Mouse (Mus musculus) B cell, adult 2 months (primary cell): ENCODE measurements around the gene Fam198a.

Experiments
- DNase-seq, 2 experiments: peaks; one replicate each; pipeline ENCODE4 v3.0.0; 2022

Gene Fam198a

DNA sequence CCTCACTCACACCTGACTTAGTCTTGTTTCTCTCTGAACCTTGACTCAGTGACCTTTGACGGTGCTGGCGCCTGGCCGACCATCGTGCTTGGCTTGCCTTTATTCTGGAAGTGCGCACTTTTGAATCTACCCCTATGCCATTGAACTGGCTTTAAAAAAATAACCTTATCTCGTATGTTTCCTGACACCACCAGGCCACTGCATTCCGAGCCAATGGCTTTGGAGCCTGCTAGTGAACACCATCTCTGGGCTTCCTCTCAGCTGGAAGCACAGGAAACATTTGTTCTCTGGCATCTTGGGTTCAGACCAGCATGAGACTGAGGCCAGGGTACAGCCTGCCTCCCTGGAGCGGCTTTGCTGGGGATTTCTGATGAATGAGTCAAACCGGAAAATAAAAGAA, 72.0 kb downstream of the Fam198a start:
- no peak for DNase-seq

DNA sequence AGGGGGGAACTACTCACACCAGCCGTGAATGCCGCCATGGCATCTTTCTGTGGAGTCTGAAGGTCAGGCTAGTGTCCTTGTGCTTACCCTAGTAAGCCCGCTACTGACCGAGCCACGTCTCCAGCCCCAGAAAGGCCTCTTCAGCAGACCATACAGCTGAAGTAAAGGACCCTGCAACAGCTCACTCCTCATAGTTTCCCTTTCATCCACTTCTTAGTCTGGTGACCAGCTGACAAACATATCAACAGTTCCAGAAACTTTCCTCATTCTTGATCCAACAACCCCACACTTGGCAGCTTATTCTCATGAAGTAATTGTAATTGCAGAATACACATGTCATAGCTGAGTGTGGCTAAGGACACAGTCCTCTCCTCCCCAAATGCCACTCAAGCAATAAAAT, 73.1 kb downstream of the Fam198a start:
- no peak for DNase-seq

DNA sequence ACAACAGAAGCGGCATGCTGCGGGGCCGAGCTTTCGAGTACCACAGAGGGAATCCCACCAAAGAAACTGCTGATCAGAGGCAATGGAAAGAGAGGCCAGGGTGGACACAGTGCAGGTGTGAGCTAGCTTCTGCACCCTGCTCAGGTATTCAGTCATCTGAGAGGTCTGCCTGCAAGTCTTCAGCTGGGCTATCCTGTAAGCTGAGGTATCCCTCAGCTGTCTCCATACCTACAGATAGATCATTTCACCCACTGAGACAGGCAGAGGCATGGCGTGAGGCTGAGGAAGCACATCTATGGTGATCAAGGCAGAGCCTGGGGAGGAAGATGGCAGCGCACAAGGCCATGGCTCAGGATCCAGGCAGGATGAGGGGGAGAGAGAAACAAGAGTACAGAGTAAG, 73.6 kb downstream of the Fam198a start:
- DNase-seq: no peak

DNA sequence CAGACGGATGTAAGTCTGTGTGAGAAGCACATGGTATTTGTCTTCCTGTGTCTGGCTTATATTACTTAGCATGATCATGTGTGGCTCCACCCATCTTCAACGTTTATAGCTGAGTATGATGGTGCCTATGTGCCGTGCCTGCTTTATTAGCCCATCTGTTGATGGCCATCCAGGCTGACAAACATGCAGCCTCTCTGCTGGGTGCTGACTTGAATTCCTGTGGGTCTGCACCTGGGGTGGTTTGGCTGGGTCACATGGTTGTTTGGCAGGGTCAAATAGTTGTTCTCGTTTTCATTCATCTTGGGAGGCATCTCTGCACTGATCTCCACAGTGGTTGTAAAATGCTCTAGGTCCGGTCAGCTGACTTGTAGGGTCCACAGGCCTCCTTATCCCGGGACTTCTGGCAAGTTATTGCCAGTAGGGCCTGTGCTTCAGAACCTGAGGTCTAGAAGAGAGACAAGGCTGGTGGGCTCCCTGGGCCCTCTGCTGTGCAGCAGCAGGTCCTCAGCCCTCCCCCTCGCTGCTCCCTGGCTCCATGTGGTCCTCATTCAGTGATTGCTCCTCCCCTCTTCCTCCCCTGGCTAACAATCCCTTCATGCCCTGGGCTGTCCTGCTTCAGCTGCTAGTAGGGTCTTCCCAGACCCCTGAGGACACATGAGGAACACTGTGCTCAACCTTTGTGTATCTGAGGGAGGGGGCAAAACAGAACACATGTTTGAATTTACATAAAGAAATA, 75.2 kb downstream of the Fam198a start:
- no peak for DNase-seq

DNA sequence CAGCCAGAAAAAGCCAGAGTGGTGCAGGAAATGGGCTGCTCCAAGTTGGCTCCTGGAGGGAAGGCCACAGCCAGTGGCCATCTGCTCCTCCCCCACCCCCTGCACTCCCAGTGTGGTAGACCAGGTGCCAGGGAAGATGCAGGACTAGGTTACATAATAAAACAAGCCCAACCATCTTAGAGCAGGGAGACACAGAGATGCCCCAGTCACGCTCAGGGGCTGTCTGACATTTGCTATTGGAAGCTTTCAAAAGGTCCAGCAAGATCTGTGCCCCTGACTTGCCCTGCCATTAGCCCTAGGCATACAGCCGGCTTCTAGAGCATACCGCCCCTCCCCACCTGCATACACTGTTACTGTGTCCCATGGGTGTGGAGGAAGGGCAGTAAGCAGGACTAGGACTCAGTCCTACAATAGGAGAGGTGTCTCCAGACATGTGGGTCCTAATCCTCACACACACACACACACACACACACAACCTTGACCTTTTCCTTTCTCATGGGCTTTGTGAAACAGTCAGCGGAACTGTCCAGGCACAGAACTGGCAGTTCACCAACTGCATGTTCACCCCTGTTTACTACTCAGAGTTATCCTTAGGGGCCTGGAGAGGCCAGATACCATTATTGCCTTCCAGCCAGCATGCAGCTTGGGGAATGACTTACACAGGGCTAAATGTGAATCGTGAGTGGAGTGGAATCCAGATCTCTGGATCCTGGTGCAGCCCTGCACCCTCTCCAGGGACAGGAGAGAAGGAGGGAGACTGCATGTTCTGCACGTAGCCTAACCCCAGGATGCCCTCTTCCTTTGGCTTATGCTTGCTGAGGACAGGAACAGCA, 76.5 kb downstream of the Fam198a start:
- no peak for DNase-seq

DNA sequence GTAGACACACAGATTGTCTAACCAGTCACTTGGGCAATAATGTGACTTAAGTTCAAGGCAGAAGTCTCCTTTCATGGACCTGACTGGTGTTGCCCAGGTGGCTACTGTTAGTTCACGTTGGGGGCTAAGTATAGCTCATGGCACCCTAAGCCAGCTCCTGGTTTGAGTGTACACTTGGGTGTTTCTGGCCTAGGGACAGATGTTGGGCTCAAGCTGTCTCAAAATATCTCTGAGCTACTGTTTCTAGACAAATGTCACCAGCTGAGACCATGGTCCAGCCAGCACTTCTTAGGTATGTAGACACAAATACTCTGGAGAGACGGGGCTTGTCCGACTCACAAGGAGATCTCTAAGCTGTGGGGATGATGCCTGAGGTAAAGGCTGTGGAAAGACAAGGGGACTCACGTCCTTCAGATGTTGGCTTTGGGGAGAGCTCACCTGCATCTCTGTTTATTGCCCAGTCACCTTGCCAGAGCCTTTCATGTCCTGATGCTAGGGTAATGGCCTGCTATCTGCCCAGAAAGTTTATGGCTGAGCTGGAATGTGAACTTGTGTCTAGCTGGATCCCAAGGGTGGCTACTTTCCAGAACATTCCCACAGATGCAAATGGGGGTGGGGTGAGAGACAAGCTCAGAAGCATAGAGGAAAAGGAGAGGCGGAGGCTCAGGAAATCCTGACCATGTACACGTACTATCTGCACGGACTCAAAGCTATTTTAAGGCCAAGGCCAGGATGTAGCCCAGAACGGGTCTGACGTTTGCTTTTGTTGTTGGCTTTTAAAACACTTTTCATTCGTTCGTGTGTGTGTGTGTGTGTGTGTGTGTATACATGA, 77.3 kb downstream of the Fam198a start:
- no peak for DNase-seq

GRCm38 (mm10) chr9:122029765-122030164, 79.0 kb downstream of the Fam198a start:
- DNase-seq: no peak
